Mouse (Mus musculus): Measurements from ENCODE around the gene St3gal2.
"Not testable (repeated sequence)": the region's sequence is repeated elsewhere in the genome, so short reads cannot be mapped to it uniquely, and the experiment has no call there.

Gene St3gal2

GRCm38 (mm10) chr8:110959071-110959780, 39.5 kb downstream of the St3gal2 start:
- no peaks in the 10 kb centered on the region for H3K9me3 ChIP-seq (ENCODE audit: low read length)
- no peak overlapping the region for H3K4me3 ChIP-seq (replicated peaks; ENCODE audit: low read length)
- TF ChIP-seq CTCF (conservative IDR thresholded peaks at IDR 0.05; ENCODE audit: low read length): no peak

GRCm38 (mm10) chr8:110959906-110960305, 40.2 kb downstream of the St3gal2 start:
- H3K4me1 ChIP-seq (replicated peaks; ENCODE audit: low read depth, low read length): peaks cover 37% of the 10 kb centered on the region
- H3K27me3 ChIP-seq (ENCODE audit: insufficient read depth, low read length): no peaks in the 10 kb centered on the region
- no peak for TF ChIP-seq CTCF (conservative IDR thresholded peaks at IDR 0.05; ENCODE audit: low read length)
- no peak for TF ChIP-seq POU5F1 (IDR thresholded peaks at IDR 0.05; ENCODE audit: borderline replicate concordance, low read length)
- no peak for TF ChIP-seq NANOG (IDR thresholded peaks at IDR 0.05; ENCODE audit: borderline replicate concordance, low read length)
- peaks cover 55% of the 10 kb centered on the region for H3K36me3 ChIP-seq (ENCODE audit: insufficient read depth, low read length)
- no peaks in the 10 kb centered on the region for H3K9me3 ChIP-seq (ENCODE audit: low read length)
- H3K4me3 ChIP-seq (replicated peaks; ENCODE audit: low read length): no peak overlapping the region

More at GRCm38 (mm10) chr8:110959071-110959780, 39.5 kb downstream of the St3gal2 start:
- peaks cover 40% of the 10 kb centered on the region for H3K4me1 ChIP-seq (replicated peaks; ENCODE audit: low read depth, low read length)
- H3K27me3 ChIP-seq (ENCODE audit: insufficient read depth, low read length): no peaks in the 10 kb centered on the region
- peaks cover 54% of the 10 kb centered on the region for H3K36me3 ChIP-seq (ENCODE audit: insufficient read depth, low read length)

- TF ChIP-seq POU5F1 (IDR thresholded peaks at IDR 0.05; ENCODE audit: borderline replicate concordance, low read length) (no peak), CTCF (conservative IDR thresholded peaks at IDR 0.05; ENCODE audit: low read length) (no peak), NANOG (IDR thresholded peaks at IDR 0.05; ENCODE audit: borderline replicate concordance, low read length) (no peak)
- H3K4me1 ChIP-seq (replicated peaks; ENCODE audit: low read depth, low read length): peaks cover 19% of the 10 kb centered on the region
- no peak overlapping the region for H3K4me3 ChIP-seq (replicated peaks; ENCODE audit: low read length)
- H3K9me3 ChIP-seq (ENCODE audit: low read length): no peaks in the 10 kb centered on the region
- H3K27me3 ChIP-seq (ENCODE audit: insufficient read depth, low read length): no peaks in the 10 kb centered on the region
- peaks cover 62% of the 10 kb centered on the region for H3K36me3 ChIP-seq (ENCODE audit: insufficient read depth, low read length)
These were observed 43.3 kb downstream of the St3gal2 start for GRCm38 (mm10) chr8:110963051-110963450.

- H3K36me3 ChIP-seq (ENCODE audit: insufficient read depth, low read length): peaks cover 58% of the 10 kb centered on the region
- H3K4me3 ChIP-seq (replicated peaks; ENCODE audit: low read length): no peak overlapping the region
- TF ChIP-seq POU5F1 (IDR thresholded peaks at IDR 0.05; ENCODE audit: borderline replicate concordance, low read length) (no peak), CTCF (conservative IDR thresholded peaks at IDR 0.05; ENCODE audit: low read length) (no peak), NANOG (IDR thresholded peaks at IDR 0.05; ENCODE audit: borderline replicate concordance, low read length) (no peak)
- H3K4me1 ChIP-seq (replicated peaks; ENCODE audit: low read depth, low read length): peaks cover 23% of the 10 kb centered on the region
- no peaks in the 10 kb centered on the region for H3K27me3 ChIP-seq (ENCODE audit: insufficient read depth, low read length)
- H3K9me3 ChIP-seq (ENCODE audit: low read length): no peaks in the 10 kb centered on the region
These were observed 44.9 kb downstream of the St3gal2 start for GRCm38 (mm10) chr8:110964666-110965065.

GRCm38 (mm10) chr8:110965594-110965993, 45.9 kb downstream of the St3gal2 start:
- Histone ChIP-seq H3K9me3 (ENCODE audit: low read length) (no peaks in the 10 kb centered on the region), H3K4me1 (replicated peaks; ENCODE audit: low read depth, low read length) (peaks cover 29% of the 10 kb centered on the region), H3K4me3 (replicated peaks; ENCODE audit: low read length) (no peak overlapping the region), H3K27me3 (ENCODE audit: insufficient read depth, low read length) (no peaks in the 10 kb centered on the region), H3K36me3 (ENCODE audit: insufficient read depth, low read length) (peaks cover 49% of the 10 kb centered on the region)
- TF ChIP-seq POU5F1 (IDR thresholded peaks at IDR 0.05; ENCODE audit: borderline replicate concordance, low read length) (no peak), CTCF (conservative IDR thresholded peaks at IDR 0.05; ENCODE audit: low read length) (no peak), NANOG (IDR thresholded peaks at IDR 0.05; ENCODE audit: borderline replicate concordance, low read length) (no peak)

GRCm38 (mm10) chr8:110966586-110966985, 46.9 kb downstream of the St3gal2 start:
- Histone ChIP-seq H3K27me3 (ENCODE audit: insufficient read depth, low read length) (no peaks in the 10 kb centered on the region), H3K9me3 (ENCODE audit: low read length) (no peaks in the 10 kb centered on the region), H3K36me3 (ENCODE audit: insufficient read depth, low read length) (peaks cover 49% of the 10 kb centered on the region), H3K4me3 (replicated peaks; ENCODE audit: low read length) (no peak overlapping the region), H3K4me1 (replicated peaks; ENCODE audit: low read depth, low read length) (peaks cover 38% of the 10 kb centered on the region)
- no peak for TF ChIP-seq NANOG (IDR thresholded peaks at IDR 0.05; ENCODE audit: borderline replicate concordance, low read length)
- no peak for TF ChIP-seq POU5F1 (IDR thresholded peaks at IDR 0.05; ENCODE audit: borderline replicate concordance, low read length)
- no peak for TF ChIP-seq CTCF (conservative IDR thresholded peaks at IDR 0.05; ENCODE audit: low read length)

GRCm38 (mm10) chr8:110967326-110967725, 47.6 kb downstream of the St3gal2 start:
- no peaks in the 10 kb centered on the region for H3K9me3 ChIP-seq (ENCODE audit: low read length)
- no peaks in the 10 kb centered on the region for H3K27me3 ChIP-seq (ENCODE audit: insufficient read depth, low read length)
- no peak overlapping the region for H3K4me3 ChIP-seq (replicated peaks; ENCODE audit: low read length)
- H3K4me1 ChIP-seq (replicated peaks; ENCODE audit: low read depth, low read length): peaks cover 38% of the 10 kb centered on the region
- TF ChIP-seq POU5F1 (IDR thresholded peaks at IDR 0.05; ENCODE audit: borderline replicate concordance, low read length) (no peak), CTCF (conservative IDR thresholded peaks at IDR 0.05; ENCODE audit: low read length) (no peak), NANOG (IDR thresholded peaks at IDR 0.05; ENCODE audit: borderline replicate concordance, low read length) (no peak)
- peaks cover 52% of the 10 kb centered on the region for H3K36me3 ChIP-seq (ENCODE audit: insufficient read depth, low read length)

- no peaks in the 10 kb centered on the region for H3K9me3 ChIP-seq (ENCODE audit: low read length)
- no peaks in the 10 kb centered on the region for H3K27me3 ChIP-seq (ENCODE audit: insufficient read depth, low read length)
- TF ChIP-seq POU5F1 (IDR thresholded peaks at IDR 0.05; ENCODE audit: borderline replicate concordance, low read length) (no peak), NANOG (IDR thresholded peaks at IDR 0.05; ENCODE audit: borderline replicate concordance, low read length) (no peak), CTCF (conservative IDR thresholded peaks at IDR 0.05; ENCODE audit: low read length) (no peak)
- H3K4me3 ChIP-seq (replicated peaks; ENCODE audit: low read length): peak overlapping the region; percentile 85
- H3K36me3 ChIP-seq (ENCODE audit: insufficient read depth, low read length): peaks cover 63% of the 10 kb centered on the region
- peaks cover 39% of the 10 kb centered on the region for H3K4me1 ChIP-seq (replicated peaks; ENCODE audit: low read depth, low read length)
These were observed 50.4 kb downstream of the St3gal2 start for GRCm38 (mm10) chr8:110969910-110970770.

DNA sequence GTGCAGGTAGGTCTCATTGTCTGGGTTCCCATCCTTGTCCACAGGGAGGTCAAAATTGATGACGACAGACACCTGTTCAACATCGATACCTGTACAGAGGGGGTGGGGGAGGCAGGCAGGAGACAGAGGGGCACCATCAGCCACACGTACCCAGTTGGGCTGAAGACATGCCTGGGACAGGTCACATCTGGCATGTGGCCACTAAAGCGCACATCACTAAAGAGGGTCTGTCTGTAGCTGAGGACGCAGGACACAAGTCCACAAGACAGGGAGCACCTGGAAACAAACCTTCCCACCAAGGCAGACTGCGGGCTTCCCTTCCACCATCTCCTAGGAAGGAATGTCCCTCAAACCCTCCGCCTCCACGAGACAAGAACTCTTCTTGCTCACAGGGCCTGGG, 56.8 kb downstream of the St3gal2 start:
- H3K9me3 ChIP-seq (ENCODE audit: low read length); H3K27me3 ChIP-seq (ENCODE audit: insufficient read depth, low read length): not testable (repeated sequence)
- Histone ChIP-seq H3K4me3 (replicated peaks; ENCODE audit: low read length) (peak overlapping the region; percentile 35), H3K36me3 (ENCODE audit: insufficient read depth, low read length) (peaks cover 92% of the 10 kb centered on the region), H3K4me1 (replicated peaks; ENCODE audit: low read depth, low read length) (peaks cover 16% of the 10 kb centered on the region)

DNA sequence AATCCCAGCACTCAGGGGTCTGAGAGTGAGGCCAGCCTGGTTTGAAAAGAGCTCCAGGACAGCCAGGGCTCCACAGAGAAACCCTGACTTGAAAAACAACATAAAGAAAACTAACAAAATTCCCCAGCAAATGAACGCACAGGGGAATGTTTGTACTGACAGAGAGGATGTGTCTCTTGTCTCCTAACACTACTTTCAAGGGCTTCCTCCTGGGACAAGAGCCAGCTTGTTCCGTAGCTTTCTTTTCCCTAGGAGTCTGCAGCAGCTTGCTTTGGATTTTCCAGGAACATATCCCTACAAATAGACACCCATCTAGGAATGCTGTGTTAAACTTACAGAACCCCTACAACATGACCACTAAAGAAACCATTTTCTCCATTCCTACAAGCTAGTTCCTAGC, 58.3 kb downstream of the St3gal2 start:
- not testable (repeated sequence) for H3K4me1 ChIP-seq (replicated peaks; ENCODE audit: low read depth, low read length); H3K4me3 ChIP-seq (replicated peaks; ENCODE audit: low read length); H3K27me3 ChIP-seq (ENCODE audit: insufficient read depth, low read length); H3K9me3 ChIP-seq (ENCODE audit: low read length)
- H3K36me3 ChIP-seq (ENCODE audit: insufficient read depth, low read length): peaks cover 92% of the 10 kb centered on the region

All from E14TG2a.4 (cell line).